Mouse (Mus musculus) right cerebral cortex, adult 2 months (tissue): Measurements from ENCODE around the gene Senp2.
"Not testable (repeated sequence)": the region's sequence is repeated elsewhere in the genome, so short reads cannot be mapped to it uniquely, and the experiment has no call there.

Experiments
- DNase-seq, 2 experiments: peaks; one replicate each; pipeline ENCODE4 v3.0.0; 2021 to 2022; ENCODE audit warnings: low spot score in 2 of 2

The Senp2 gene

DNA sequence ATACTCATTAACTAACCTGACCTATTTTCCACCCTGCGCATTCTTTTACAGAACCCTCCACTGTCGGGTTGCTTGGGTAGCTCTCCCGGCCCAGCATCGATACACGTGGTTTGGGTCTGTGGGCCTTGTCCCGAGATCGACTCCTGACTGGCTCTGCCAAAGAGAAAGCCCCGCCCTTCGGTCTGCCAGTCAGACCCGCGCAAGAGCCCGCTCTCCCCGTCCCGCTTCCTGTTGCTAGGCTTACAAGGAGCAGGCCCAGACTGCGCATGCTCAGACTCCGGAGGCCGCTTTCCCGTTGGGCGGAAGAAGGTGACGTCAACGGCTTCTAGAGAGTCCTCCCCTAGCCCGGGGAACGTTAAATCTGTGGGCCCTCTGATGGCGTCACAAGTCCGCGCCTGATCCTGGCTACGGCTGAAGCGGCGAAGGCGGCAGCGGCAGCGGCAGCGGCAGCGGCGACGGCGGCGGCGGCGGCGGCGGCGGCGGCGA, at the start of gene Senp2:
Senp2 (plus strand) TSS at position 386 of the 486 bp plus-strand sequence.
- DNase-seq, result peak; percentile 100

DNA sequence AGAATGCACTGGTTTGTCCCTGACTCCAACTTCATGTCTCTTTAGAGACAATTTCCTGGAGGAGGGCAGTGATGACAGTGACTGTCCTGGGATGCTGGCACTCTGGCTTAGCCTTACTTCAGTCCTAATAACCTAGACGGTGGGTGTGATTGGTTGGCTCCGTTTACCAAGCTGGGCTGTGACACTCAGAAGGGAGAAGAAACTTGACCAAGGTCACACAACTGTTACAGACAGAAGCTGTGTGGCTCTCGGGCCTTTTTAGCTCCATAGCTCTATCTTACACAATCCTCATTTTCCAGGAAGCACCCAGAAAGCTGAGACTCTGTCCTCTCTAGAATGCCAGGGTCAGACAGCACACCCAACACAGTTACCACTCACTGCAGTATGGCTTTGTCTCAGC, 43.7 kb upstream of the Senp2 start:
- DNase-seq, result no peak

DNA sequence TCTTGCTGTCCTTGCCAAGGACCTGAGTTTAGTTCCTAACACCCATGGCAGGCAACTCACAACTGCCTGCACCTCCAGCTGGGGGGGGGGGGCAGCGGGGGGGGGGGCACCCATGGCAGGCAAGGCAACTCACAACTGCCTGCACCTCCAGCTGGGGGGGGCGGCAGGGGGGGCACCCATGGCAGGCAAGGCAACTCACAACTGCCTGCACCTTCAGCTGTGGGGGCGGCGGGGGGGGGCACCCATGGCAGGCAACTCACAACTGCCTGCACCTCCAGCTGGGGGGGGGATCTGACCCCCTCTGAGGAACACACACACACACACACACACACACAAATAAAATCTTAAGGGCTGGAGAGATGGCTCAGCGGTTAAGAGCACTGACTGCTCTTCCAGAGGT, 39.4 kb upstream of the Senp2 start:
- no peak for DNase-seq

DNA sequence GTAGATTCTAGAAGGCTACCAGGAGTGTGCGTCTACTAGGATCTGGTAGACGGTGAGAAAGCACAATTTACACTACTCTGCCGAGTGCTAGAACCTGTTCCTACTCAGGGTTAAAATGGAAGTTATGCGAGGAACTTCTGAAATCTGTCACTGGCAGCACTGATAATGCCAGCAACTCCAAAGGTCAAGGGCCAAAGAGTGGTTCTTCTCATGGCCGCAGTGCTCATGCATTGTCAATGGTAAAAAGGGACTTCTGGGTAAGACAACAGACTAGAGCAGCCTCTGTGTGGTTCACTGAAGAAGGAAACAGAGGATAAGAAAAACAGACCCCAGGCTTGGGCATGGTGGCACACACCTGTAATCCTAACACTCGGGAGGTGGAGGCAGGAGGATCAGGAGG, 38.7 kb upstream of the Senp2 start:
- DNase-seq, result no peak

- no peak for DNase-seq
Observed at GRCm38 (mm10) chr16:21971446-21971845, 37.8 kb upstream of the Senp2 start.

DNA sequence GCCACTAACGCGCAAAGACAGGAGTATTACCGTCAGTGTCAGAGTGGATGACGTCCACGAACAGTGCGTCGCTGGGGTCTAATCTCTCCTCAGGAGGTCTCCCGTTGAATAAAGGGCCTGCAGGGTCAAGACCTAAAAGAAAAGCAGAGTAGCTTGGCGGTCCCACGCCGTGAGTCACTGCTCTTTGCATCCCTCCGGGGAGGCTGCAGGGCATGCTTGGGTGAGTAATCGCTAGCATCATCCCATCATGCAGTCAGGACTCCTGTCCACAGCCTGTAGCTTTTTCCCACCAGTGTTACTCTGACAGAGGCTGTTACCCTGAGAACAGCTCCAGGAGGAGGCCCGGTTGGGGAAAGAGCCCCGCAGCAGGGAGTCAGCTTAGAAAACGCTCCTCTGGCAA, 33.1 kb upstream of the Senp2 start:
- peak; percentile 9 to 11 for DNase-seq

- DNase-seq, result peak in 1 of 2 experiments; percentile 9
Observed at GRCm38 (mm10) chr16:21977347-21977746, 31.9 kb upstream of the Senp2 start.

GRCm38 (mm10) chr16:21983146-21983545, 26.1 kb upstream of the Senp2 start:
- DNase-seq, result no peak

- no peak for DNase-seq
Observed at GRCm38 (mm10) chr16:21983581-21983980, 25.7 kb upstream of the Senp2 start.

GRCm38 (mm10) chr16:21984091-21984490, 25.2 kb upstream of the Senp2 start:
- no peak for DNase-seq

- DNase-seq, result no peak
Observed at GRCm38 (mm10) chr16:21986191-21986590, 23.1 kb upstream of the Senp2 start.

DNA sequence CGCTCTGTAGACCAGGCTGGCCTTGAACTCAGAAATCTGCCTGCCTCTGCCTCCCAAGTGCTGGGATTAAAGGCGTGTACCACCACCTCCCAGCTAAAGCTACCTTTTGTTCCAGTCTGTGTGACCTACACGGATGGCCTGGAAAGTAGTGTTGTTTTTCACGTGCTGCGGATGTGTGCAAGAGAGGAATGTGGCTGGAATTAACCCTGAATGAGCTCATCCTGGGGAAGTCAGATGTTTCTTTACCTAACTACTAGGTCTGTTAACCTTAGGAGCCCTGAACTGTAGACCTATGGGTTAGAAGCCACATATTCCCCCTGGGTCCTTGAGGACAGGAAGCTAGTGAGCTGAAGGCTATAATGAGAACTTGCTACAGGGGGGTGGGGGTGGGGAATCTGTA, 21.3 kb upstream of the Senp2 start:
- no peak for DNase-seq

DNA sequence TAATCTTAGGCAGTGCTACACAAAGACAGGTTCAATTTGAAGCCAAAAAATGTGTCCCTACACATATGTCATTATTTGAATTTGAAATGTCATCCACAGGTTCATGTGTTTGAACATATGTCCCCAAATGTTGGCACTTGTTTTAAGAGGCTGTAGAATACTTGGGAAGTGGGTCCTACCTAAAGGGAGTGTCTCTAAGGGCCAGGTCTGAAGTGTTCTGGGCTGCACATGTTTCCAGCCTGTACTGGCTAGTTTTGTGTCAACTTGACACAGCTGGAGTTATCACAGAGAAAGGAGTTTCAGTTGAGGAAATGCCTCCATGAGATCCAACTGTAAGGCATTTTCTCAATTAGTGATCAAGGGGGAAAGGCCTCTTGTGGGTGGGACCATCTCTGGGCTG, 18.4 kb upstream of the Senp2 start:
- DNase-seq, result not testable (repeated sequence)

- DNase-seq, result no peak
Observed at GRCm38 (mm10) chr16:21991774-21992173, 17.5 kb upstream of the Senp2 start.

DNA sequence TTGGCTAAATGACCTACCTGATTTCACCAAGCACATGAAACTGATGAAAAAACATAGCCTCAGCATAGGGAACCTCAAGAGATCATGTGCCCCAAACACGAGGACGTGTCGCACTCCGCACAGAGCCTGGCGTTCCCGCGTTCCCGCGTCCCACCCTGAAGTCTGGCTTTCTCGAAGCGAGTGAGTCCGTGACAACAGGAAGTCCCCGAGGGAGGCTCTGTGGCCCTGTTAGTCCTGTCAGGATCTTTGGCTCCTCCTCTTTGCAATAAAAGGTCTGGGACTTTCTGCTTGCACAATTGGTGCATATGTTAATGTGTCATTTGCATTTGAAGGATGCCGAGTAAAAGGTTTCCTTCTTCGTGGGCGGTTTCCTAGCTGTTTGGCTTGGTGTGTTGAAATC, 14.0 kb upstream of the Senp2 start, which contains the start of gene Liph:
Liph (minus strand) TSS at position 360 of the 400 bp plus-strand sequence.
- DNase-seq, result peak in 1 of 2 experiments; percentile 5

DNA sequence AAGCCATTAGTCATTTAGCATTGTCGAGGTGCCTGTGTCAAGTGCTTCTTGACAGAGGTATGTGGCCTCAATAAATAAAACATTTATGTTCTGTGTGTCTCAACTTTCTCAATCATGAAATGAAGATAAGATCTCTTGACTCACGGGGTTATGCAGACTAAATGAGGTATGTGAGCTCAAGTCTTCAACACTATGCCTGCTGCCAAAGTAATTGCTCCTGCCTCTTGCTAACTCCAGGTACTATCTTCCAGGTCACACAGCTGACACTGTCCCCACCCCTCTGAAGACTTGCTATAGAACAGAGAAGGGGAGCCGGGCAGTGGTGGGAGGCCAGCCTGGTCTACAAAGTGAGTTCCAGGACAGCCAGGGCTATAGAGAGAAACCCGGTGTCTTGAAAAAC, 12.9 kb upstream of the Senp2 start:
- DNase-seq, result no peak

GRCm38 (mm10) chr16:21996881-21997641, 12.2 kb upstream of the Senp2 start:
- DNase-seq, result no peak

GRCm38 (mm10) chr16:21998061-21998460, 11.2 kb upstream of the Senp2 start:
- DNase-seq, result peak in 1 of 2 experiments; percentile 28

DNA sequence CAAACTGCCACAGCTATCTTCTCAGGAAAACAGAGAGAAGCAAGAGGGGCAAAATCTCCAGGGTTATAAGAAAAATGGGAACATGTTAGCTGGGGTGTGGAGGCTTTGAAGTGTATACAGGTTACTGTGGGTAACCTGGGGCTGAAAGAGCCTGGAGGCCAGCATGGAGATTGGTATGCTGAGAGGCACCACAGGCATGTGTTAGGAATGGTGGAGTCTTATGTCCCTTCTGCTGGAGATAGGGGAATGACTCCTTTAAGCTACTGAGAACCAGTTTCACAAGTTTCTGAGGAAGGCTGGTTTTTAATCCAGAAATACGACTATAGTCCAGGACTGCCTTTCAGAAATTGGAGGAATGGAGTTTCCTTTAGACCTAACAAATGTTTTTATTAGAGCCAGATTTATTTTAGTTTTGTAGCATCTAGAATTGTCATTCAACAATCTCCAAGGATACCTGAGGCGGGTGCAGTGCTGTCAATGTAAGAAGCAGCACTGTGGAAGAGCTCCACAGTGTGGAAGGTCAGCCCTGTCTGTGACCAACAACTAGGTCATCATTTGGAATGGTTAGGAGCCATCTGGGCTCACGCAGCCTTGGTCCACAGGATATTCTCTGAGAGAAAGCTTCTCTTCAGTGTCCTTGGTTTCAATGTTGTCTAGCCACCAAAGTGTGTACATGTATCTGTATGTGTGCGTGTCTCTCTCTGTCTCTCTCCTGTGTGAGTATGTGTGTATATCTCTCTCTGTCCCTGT, 9.2 kb upstream of the Senp2 start:
- DNase-seq, result no peak

DNA sequence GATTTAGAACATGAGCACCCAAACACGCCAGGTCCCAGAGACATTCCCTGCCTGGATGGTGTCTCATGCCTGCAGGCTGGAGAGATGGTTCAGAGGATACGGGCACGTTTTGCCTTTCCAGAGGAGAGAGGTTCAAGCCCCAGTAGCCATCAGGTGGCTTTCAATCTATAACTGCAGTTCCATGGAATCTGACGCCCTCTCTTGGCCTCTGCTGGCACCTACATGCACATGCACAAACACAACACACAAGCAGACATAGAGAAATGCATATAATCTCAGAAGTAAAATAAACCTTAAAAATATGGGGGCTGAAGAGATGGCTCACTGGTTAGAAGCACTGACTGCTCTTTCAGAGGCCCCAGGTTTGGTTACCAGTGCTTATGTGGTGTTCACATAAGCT, 8.1 kb upstream of the Senp2 start:
- no peak for DNase-seq

DNA sequence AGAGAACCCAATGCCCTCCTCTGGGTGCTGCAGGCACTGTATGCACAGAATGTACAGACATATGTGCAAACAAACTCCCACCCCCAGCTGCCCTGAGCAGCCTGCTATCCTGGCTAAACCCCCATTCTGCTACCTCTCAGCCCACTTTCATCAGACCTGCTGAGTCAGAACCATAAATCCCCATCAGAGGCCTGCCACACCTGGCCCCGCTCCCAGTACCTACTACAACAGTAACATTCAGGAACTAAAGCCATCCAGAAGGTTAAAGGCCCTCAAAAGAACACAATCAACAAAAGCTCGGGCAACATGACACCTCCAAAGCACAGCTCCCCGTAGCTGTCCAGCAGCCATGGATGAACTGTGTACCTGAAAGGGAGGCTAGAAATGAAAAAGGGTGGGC, 7.7 kb upstream of the Senp2 start:
- no peak for DNase-seq

GRCm38 (mm10) chr16:22009596-22009995, 312 bp downstream of the Senp2 start:
- DNase-seq, result no peak

- no peak for DNase-seq
Observed at GRCm38 (mm10) chr16:22015569-22015968, 6.3 kb downstream of the Senp2 start.
